Mouse (Mus musculus): ENCODE results near the gene Gcm2.

DNA sequence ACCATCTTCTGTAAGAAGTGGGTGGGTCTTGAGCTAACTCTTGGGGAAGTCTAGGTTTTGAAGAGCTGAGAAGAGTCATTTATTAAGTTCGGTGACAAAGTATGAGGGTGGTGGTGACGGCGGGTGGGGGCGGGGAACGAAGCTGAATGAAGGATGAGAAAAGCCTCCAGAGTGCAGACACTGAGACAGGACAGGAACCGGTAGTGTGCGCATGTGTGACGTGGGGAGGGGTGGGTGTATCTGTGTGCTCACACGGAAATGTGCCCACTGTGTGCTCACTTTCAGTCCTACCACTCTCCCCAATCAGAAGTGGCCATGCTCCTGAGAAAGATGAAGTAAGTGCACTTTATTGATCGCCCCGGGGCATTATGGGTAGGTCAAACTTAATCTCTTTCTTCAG lies 42.3 kb upstream of the Gcm2 start:
- TF ChIP-seq GATA1 (IDR thresholded peaks at IDR 0.05; ENCODE audit: low read length) (no peak), TAL1 (IDR thresholded peaks at IDR 0.05; ENCODE audit: low read length) (no peak)
